Mouse (Mus musculus): ENCODE results near the gene C2cd2l.

- TF ChIP-seq POLR2A (IDR thresholded peaks at IDR 0.05; ENCODE audit: borderline replicate concordance, extremely low read depth, low read depth, low read length), result no peak
- TF ChIP-seq CTCF (IDR thresholded peaks at IDR 0.05; ENCODE audit: insufficient read depth, low read length), result no peak
Observed at GRCm38 (mm10) chr9:44306532-44306931, 13.6 kb downstream of the C2cd2l start.

Data from lung, adult 2 months (tissue).